Mouse (Mus musculus) thymus, postnatal 4 days (tissue): ENCODE measurements around the gene Prkcb.

Experiments
- DNase-seq: peaks from one replicate; pipeline ENCODE4 v3.0.0; 2021

Gene Prkcb

GRCm38 (mm10) chr7:122290165-122290564 is 1.6 kb downstream of the Prkcb start:
- DNase-seq, result peak; percentile 95

DNA sequence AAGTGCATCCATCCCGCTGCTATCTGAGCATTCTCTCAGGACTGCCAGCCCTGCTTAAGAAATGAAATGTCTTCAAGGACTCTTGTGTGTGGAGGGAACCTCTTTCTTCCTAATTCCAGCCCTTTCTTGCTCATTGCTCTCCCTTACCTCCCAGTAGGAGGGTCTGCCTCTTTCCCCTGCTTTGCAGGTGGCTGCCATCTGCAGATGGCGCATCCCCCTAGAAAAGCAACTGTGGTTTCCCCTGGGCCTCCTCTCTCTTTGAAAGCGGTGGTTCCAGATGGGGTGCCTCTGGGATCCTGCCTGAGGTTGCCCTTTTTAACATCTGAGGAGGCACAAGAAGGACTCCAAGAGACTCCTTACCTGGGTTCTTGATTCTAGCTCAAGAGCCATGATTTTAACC is 2.2 kb downstream of the Prkcb start:
- peak; percentile 71 for DNase-seq

DNA sequence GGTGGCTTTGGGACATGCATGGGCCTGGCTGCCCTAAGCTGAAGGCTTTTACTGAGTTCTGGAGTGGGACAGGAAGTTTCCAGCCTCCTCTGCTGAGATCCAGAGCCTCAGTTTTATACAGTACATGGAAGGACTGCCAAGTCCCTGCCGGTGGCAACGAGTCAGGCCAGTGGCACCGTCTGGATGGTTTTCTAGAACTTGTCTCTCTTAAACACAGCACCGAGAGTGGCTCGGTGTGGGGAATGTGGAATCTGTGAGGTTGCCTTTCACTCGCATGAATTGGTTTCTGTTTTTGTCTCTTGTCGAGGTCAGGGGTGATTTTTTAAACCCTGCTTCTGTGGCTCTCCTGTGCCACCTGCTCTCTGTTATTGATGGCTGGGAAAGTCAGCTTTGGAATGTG is 3.6 kb downstream of the Prkcb start:
- DNase-seq, result peak; percentile 26

DNA sequence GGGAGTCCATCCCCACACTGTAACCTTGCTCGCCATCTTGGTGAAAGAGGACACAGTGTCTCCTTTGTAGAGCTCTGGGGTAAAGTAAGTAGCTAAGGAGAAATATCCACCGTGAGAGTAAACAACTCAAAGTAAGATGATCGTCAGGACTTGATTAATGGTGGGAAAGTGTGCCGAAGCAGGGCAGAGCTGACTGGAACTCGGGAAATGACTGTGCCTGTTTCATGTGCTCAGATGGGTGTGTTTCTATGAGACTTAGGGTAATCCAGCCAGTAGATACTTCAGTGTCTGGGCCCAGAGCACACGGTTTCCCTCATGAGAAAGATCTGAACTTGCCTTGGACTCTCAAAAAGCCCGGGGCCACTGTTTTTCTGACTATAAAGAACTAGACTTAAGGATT is 5.6 kb downstream of the Prkcb start:
- DNase-seq, result no peak

GRCm38 (mm10) chr7:122295363-122295762 is 6.8 kb downstream of the Prkcb start:
- DNase-seq, result no peak

GRCm38 (mm10) chr7:122296331-122296730 is 7.8 kb downstream of the Prkcb start:
- no peak for DNase-seq

DNA sequence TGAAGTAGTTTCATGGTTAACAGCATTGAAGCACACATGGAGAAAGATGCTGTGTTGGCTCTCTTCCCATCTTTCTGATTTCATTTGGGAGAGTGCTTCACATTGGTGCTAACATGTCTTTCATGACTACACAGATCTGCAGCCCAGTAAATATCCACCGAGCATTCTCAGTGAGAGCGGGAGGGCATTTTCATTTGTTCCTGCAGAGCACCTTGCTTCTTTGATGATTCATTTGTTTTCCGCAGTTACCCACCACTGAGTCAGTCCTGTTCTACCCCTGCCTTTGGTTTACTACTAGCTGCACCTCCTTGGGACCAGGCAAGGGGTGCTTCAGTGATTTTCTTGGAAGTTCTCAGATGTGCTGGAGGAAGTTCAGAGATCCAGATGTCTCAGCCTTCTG is 8.3 kb downstream of the Prkcb start:
- no peak for DNase-seq

GRCm38 (mm10) chr7:122297627-122298026 is 9.1 kb downstream of the Prkcb start:
- no peak for DNase-seq

DNA sequence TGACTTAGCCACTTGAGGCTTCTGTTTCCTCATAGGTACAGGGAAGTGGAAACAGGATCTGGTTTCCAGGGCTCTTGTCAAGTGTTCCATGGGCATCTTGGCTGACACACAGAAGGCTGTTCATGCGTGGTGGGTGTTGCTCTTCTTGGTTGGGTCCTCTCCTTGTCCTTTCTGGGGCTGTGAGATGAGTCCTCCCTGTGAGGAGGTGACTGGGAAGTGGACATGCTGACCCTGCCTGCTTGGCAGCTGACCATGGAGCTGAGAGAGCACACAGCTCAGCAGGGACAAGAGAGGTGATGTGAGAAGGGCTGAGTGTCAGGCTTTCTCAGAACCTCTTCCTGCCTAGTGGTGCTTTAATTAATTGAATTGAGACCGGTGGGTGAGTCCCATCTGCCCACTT is 10.2 kb downstream of the Prkcb start:
- DNase-seq, result no peak

- no peak for DNase-seq
These were observed 12.0 kb downstream of the Prkcb start for GRCm38 (mm10) chr7:122300538-122300937.

DNA sequence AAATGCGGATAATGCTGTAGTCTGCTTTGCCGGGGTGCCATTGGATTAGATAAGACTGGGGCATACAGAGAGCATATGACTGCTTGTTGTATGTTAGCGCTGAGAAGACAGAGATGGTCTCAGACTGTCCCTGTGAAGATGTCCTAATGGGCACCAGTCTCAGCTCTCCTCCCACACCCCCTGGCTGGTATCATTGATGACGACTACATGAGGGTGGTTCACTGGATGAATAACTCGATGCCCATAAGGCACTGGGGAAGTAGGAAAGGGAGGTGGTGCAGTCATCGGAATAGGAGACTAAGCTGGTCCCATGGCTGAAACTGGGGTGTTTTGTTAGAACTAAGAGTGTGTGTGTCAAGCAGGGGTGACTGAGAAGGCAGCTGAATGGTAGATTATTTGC is 14.0 kb downstream of the Prkcb start:
- DNase-seq, result no peak

DNA sequence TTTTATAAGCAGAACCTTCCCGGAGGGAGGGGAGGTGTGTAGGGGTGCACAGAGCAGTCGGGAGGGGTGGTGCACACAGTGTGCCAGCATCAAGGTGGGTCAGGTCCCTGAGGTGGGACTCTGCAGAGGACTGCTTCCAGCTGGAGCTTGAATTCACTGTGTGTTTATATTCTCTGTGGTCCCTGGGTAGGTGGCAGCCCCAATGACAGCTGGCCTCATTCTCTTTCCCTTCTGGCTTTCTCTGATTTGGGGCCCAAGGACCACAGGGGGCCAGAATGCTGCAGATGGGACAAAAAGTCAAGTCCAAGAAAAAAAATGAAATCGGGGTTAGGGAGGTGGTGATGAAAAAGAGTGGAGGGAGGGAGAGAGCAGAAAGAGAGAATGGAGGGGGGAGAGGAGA is 15.4 kb downstream of the Prkcb start:
- DNase-seq, result no peak

DNA sequence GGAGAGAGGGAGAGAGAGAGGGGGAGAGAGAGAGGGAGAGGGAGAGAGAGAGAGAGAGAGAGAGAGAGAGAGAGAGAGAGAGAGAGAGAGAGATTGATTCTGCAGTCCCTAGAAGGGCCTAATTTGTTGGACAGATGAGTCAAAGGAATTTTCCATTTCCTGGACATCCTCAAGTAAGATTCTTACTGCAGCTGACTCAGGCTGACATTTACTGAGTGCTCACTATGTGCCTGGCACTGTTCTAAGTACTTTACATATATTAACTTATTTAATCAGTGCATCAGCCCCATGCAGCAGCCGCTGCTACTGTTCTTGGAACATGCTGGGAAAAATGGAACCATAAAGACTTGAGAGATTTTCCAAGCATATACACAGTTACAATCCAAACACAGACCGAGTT is 16.0 kb downstream of the Prkcb start:
- DNase-seq, result no peak

DNA sequence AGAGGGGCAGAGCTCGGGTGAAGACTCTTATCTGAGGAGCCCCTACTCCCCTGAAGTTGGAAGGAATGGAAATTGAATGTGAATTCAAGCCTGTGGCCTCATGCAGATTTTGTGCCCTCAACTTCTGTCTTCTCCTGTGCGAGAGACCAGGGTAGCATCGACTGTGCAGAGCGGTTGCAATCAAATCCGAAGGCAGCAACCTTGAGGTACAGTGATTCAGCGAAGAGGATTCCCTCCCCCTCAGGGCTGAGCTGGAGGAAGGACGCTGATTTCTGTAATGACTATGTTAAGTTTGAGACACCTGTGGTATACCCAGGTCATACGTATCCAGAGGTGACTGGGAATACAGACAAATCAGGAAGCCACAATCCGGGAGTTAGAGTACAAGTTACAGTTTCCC is 18.7 kb downstream of the Prkcb start:
- DNase-seq, result no peak

DNA sequence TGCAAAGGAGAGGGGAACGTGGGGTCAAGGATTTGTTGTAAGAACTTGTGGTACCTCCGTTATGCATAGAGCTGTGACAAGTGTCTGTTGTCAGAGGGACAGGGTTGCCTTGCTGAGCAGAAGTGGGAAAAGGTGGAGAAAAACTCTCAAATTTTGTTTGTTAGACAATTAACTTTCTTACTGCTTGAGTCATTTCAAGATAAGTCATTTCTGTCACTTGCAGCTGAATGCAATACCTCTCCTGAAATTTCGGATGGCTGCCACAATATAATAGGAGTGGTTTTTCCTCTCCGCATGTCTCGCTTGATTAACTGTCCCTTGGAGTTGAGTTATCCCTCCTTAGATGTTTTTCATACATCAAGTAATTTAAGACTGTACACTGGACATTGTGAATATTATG is 20.1 kb downstream of the Prkcb start:
- DNase-seq, result no peak

- no peak for DNase-seq
These were observed 21.6 kb downstream of the Prkcb start for GRCm38 (mm10) chr7:122309909-122310725.

DNA sequence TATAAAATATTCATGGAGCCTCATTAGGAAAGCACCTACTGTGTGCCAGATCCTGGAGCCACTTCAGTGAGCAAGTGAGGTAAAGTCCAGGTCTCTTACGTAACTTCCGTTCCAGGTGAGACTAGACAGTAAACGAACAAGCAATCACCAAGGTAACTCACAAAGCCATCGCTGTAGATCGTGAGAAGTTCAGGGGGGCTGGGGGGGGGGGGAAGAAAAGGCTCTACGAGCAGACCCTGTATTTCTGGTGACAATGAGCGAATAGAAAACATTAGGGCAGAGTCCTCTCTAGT is 22.1 kb downstream of the Prkcb start:
- DNase-seq, result no peak

- DNase-seq, result no peak
These were observed 25.3 kb downstream of the Prkcb start for GRCm38 (mm10) chr7:122313690-122314477.

DNA sequence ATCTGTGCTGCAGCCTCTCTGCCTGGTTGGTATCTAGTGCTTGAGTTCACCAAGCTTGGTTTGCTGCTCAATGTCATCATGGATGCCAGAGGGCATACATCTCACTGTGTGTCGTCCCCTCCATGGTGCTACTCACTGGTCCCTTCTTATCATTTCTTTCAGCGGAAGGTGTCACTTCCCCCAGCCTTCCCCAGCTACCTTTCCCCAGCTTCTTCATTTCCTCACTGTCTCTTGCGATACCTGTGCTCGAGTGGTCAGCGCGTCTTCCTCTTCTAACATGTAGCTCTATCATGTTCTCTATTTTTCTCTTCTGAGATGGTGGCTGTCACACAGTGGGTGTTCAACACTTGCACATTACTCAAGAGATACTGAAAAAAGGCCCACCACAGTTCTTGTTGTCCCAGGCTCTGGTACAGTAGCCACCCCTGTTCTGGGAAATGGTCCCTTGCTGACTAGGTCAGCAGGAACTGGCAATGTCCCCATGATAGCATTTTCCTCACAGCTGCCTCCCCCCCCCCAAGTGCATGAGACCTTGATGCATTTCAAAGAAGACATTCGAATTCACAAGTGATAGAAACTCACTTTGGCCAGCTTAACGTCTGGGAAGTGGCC is 27.3 kb downstream of the Prkcb start:
- no peak for DNase-seq

DNA sequence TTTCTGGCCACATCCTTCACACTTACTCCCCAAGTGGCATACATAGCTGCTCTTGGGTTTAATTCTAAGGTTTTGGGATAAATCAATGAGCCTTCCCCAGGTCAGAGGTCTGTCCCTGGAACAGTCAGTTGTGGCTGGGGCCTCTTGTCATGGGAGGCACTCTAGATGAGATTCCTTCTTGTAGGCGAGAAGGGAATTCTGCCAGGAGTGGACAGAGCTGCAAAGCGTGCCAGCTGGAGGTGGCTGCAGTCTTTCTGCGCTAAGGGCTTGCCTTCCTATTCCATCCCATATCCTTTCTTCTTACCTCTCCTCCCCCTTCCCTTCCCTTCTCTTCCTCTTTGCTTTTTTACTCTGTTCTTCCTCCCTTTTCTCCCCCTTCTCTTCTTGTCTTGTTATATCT is 28.1 kb downstream of the Prkcb start:
- DNase-seq, result no peak

- DNase-seq, result no peak
These were observed 28.9 kb downstream of the Prkcb start for GRCm38 (mm10) chr7:122317485-122317884.

GRCm38 (mm10) chr7:122319566-122319965 is 31.0 kb downstream of the Prkcb start:
- no peak for DNase-seq

- peak; percentile 33 for DNase-seq
These were observed 32.4 kb downstream of the Prkcb start for GRCm38 (mm10) chr7:122320843-122321544.
